Mouse (Mus musculus): Measurements from ENCODE around the gene Lrrc57.
A peak's percentile ranks its signal among the peaks of the same experiment; 100 is the strongest.

Gene Lrrc57

GRCm38 (mm10) chr2:120608830-120609723, at the start of gene Lrrc57, which contains the start of gene Haus2:
Lrrc57 (minus strand) TSS chr2:120609520.
Haus2 (plus strand) TSS chr2:120609383.
- DNase-seq = peak; percentile 96

GRCm38 (mm10) chr2:120658486-120658885, 49.2 kb upstream of the Lrrc57 start:
- no peak for DNase-seq

- no peak for DNase-seq
Observed at GRCm38 (mm10) chr2:120656711-120657110, 47.4 kb upstream of the Lrrc57 start.

- no peak for DNase-seq
Observed at GRCm38 (mm10) chr2:120655905-120656304, 46.6 kb upstream of the Lrrc57 start.

GRCm38 (mm10) chr2:120654693-120655092, 45.4 kb upstream of the Lrrc57 start:
- peak; percentile 7 for DNase-seq

GRCm38 (mm10) chr2:120652925-120653284, 43.6 kb upstream of the Lrrc57 start:
- no peak for DNase-seq

- DNase-seq = no peak
Observed at GRCm38 (mm10) chr2:120652256-120652924, 43.1 kb upstream of the Lrrc57 start.

GRCm38 (mm10) chr2:120646777-120647176, 37.5 kb upstream of the Lrrc57 start:
- DNase-seq = no peak

GRCm38 (mm10) chr2:120643836-120644235, 34.5 kb upstream of the Lrrc57 start:
- no peak for DNase-seq

GRCm38 (mm10) chr2:120640835-120641234, 31.5 kb upstream of the Lrrc57 start:
- no peak for DNase-seq

GRCm38 (mm10) chr2:120631957-120632356, 22.6 kb upstream of the Lrrc57 start:
- DNase-seq = no peak

GRCm38 (mm10) chr2:120631521-120631920, 22.2 kb upstream of the Lrrc57 start:
- no peak for DNase-seq

GRCm38 (mm10) chr2:120630655-120631054, 21.3 kb upstream of the Lrrc57 start:
- no peak for DNase-seq

GRCm38 (mm10) chr2:120630246-120630645, 20.9 kb upstream of the Lrrc57 start:
- DNase-seq = no peak

- DNase-seq = peak; percentile 98
Observed at GRCm38 (mm10) chr2:120628886-120629735, 19.8 kb upstream of the Lrrc57 start, which contains the start of gene Stard9. Stard9 (plus strand) TSS chr2:120629121.

- DNase-seq = no peak
Observed at GRCm38 (mm10) chr2:120628076-120628865, 19.0 kb upstream of the Lrrc57 start.

- no peak for DNase-seq
Observed at GRCm38 (mm10) chr2:120622920-120623319, 13.6 kb upstream of the Lrrc57 start.

GRCm38 (mm10) chr2:120619538-120619937, 10.2 kb upstream of the Lrrc57 start:
- DNase-seq = no peak

GRCm38 (mm10) chr2:120616279-120617163, 7.2 kb upstream of the Lrrc57 start:
- DNase-seq = no peak

GRCm38 (mm10) chr2:120606021-120606690, 3.2 kb downstream of the Lrrc57 start:
- DNase-seq = peak; percentile 33
